Mouse (Mus musculus): ENCODE measurements at regions not wholly inside any gene's neighbourhood (a gene's known extent, or its start where the extent isn't known, plus 50 kb on each side); places are given as distances from the start of the nearest gene placed in this dataset.

- Histone ChIP-seq H3K79me2 (ENCODE audit: control insufficient read depth, insufficient read depth, low read length, poor library complexity) (no peaks in the 10 kb centered on the region), H3K4me3 (ENCODE audit: control insufficient read depth in 1 of 2, insufficient read depth in 1 of 2, low read depth in 2 of 2, low read length in 2 of 2) (no peak overlapping the region), H3K27me3 (ENCODE audit: control insufficient read depth in 1 of 2, insufficient read depth in 2 of 2, low read length in 2 of 2) (no peaks in the 10 kb centered on the region), H3K9me3 (replicated peaks; ENCODE audit: insufficient read depth, low read length) (no peaks in the 10 kb centered on the region), H3K4me1 (ENCODE audit: control insufficient read depth in 1 of 2, insufficient read depth in 2 of 2, low read length in 2 of 2) (no peaks in the 10 kb centered on the region), H3K36me3 (ENCODE audit: control insufficient read depth in 1 of 2, insufficient read depth in 2 of 2, low read length in 2 of 2) (no peaks in the 10 kb centered on the region), H3K27ac (ENCODE audit: control insufficient read depth, low read depth, low read length) (no peak overlapping the region), H3K9ac (ENCODE audit: control insufficient read depth, low read depth, low read length, poor library complexity, severe bottlenecking) (no peak overlapping the region)
- TF ChIP-seq NRF1 (IDR thresholded peaks at IDR 0.05; ENCODE audit: insufficient read depth, low read depth, low read length, poor library complexity, severe bottlenecking) = no peak
- no peak for TF ChIP-seq ZC3H11A (IDR thresholded peaks at IDR 0.05; ENCODE audit: low read depth, low read length)
- no peak for TF ChIP-seq POLR2AphosphoS5 (IDR thresholded peaks at IDR 0.05; ENCODE audit: borderline replicate concordance, low read depth, low read length)
- TF ChIP-seq USF1 (IDR thresholded peaks at IDR 0.05; ENCODE audit: low read depth, low read length) = no peak
- no peak for TF ChIP-seq JUND (IDR thresholded peaks at IDR 0.05; ENCODE audit: low read depth, low read length)
- no peak for TF ChIP-seq SIN3A (IDR thresholded peaks at IDR 0.05; ENCODE audit: low read length)
- no peak for TF ChIP-seq MYB (IDR thresholded peaks at IDR 0.05; ENCODE audit: low read depth, low read length)
- TF ChIP-seq TCF12 (IDR thresholded peaks at IDR 0.05; ENCODE audit: low read depth, low read length) = no peak
- no peak for TF ChIP-seq ELF1 (IDR thresholded peaks at IDR 0.05; ENCODE audit: low read depth, low read length)
- no peak for TF ChIP-seq MAX (IDR thresholded peaks at IDR 0.05; ENCODE audit: low read length)
- TF ChIP-seq CHD1 (IDR thresholded peaks at IDR 0.05; ENCODE audit: low read depth, low read length) = no peak
- TF ChIP-seq ZKSCAN1 (IDR thresholded peaks at IDR 0.05; ENCODE audit: low read depth, low read length) = no peak
- no peak for TF ChIP-seq SMC3 (IDR thresholded peaks at IDR 0.05; ENCODE audit: low read depth, low read length)
- no peak for TF ChIP-seq MYC (IDR thresholded peaks at IDR 0.05; ENCODE audit: low read depth, low read length)
- no peak for DNase-seq (ENCODE audit: low read depth, low spot score)
Measured at GRCm38 (mm10) chr12:36818852-36819251, 289.5 kb upstream of the Meox2 start.

DNA sequence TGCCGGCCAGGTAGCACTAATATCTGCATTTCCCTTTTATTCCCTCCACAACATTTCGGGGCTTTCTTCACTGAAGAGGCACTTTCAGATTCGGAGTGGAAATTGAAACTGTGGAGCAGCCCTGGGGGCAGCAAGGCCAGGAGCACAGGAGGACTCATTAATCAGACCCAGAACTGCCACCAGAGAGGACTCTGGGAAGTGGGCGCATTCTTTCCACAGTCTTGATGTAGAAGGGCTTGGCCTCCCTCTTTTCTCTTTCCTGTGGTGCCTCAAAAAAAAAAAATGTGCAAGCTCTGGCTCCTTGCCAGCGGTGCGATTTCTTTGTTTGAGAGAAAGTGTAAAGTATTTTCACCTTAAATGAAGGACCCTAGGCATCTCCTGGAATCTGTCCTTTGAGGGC, 281.6 kb upstream of the Meox2 start:
- Histone ChIP-seq H3K4me1 (ENCODE audit: control insufficient read depth in 1 of 2, insufficient read depth in 2 of 2, low read length in 2 of 2) (no peaks in the 10 kb centered on the region), H3K9ac (ENCODE audit: control insufficient read depth, low read depth, low read length, poor library complexity, severe bottlenecking) (no peak overlapping the region), H3K36me3 (ENCODE audit: control insufficient read depth in 1 of 2, insufficient read depth in 2 of 2, low read length in 2 of 2) (no peaks in the 10 kb centered on the region), H3K9me3 (replicated peaks; ENCODE audit: insufficient read depth, low read length) (no peaks in the 10 kb centered on the region), H3K27ac (ENCODE audit: control insufficient read depth, low read depth, low read length) (no peak overlapping the region), H3K4me3 (ENCODE audit: control insufficient read depth in 1 of 2, insufficient read depth in 1 of 2, low read depth in 2 of 2, low read length in 2 of 2) (no peak overlapping the region), H3K27me3 (ENCODE audit: control insufficient read depth in 1 of 2, insufficient read depth in 2 of 2, low read length in 2 of 2) (no peaks in the 10 kb centered on the region), H3K79me2 (ENCODE audit: control insufficient read depth, insufficient read depth, low read length, poor library complexity) (no peaks in the 10 kb centered on the region)
- no peak for TF ChIP-seq ETS1 (IDR thresholded peaks at IDR 0.05; ENCODE audit: low read depth, low read length)
- no peak for DNase-seq (ENCODE audit: low read depth, low spot score)
